Mouse (Mus musculus) urinary bladder, postnatal 36 days (tissue): ENCODE results near the gene Psma6.
A peak's percentile ranks its signal among the peaks of the same experiment; 100 is the strongest.

Source experiments
- DNase-seq, 2 experiments: peaks; one replicate each; pipeline ENCODE4 v3.0.0; 2022; ENCODE audit warnings: low spot score in 2 of 2, mixed read lengths in 1 of 2

Gene Psma6

DNA sequence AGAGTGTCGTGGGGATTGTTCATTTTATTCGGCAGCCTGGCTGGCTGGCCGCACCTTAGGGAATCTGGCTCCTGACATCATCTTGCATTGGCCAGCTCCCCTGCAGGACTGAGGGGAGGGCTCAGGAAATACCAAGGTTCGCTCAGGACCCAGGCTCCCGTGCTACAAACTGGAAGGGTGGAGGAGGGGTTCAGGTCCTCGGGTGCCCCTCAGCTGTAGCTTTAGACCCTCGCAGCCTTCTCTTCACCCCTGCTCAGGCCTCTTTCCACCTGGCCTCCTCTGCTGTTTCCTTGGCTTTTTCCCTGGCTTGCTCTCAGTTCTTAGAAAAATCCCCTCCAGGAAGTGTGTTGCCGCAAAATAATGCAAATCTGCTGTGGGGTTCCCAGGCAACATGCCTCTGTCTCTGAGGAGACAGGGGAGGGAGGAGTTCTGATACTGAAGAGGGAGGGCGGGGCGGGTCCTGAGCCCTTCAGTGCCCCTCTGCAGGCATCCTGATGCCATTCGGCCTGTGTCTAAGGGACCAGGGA, 54.7 kb downstream of the Psma6 start:
- DNase-seq = no peak

DNA sequence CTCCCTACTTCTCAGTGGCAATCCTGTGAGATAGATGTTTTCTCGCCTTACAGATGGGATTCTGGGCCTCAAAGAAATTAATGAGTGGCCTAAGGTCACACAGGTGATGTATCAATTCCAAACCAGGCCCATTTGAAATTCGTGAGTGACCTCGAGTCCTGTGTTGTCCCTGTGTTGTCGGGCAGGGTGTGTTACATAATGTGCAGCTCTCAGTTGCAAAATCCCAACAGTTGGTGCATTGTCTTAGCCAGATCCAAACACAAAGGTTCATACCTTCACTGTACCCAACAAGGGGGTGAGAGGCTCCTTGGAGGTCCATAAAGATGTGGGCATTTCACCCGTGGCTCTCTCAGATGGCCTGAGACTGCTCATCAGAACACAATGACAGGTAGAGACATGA, 56.4 kb downstream of the Psma6 start:
- DNase-seq = no peak

DNA sequence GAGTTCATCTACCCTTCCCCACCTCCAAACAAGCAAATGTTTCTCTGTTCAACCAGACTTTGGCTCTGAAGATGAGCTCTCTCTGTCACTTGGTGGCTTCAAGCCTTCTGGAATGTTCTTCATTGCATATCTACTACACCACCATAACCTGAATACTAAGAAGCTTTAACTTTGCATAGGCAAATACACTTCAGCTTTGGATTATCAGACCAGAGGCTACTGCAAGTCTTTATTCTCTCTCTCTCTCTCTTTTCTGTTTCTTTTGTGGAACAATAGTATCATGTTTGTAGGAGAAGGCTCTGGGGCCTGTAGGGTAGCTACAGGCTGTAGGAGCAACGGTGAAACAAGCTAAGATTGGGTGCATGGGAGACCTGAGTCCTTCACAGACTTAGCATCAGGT, 58.2 kb downstream of the Psma6 start:
- no peak for DNase-seq

DNA sequence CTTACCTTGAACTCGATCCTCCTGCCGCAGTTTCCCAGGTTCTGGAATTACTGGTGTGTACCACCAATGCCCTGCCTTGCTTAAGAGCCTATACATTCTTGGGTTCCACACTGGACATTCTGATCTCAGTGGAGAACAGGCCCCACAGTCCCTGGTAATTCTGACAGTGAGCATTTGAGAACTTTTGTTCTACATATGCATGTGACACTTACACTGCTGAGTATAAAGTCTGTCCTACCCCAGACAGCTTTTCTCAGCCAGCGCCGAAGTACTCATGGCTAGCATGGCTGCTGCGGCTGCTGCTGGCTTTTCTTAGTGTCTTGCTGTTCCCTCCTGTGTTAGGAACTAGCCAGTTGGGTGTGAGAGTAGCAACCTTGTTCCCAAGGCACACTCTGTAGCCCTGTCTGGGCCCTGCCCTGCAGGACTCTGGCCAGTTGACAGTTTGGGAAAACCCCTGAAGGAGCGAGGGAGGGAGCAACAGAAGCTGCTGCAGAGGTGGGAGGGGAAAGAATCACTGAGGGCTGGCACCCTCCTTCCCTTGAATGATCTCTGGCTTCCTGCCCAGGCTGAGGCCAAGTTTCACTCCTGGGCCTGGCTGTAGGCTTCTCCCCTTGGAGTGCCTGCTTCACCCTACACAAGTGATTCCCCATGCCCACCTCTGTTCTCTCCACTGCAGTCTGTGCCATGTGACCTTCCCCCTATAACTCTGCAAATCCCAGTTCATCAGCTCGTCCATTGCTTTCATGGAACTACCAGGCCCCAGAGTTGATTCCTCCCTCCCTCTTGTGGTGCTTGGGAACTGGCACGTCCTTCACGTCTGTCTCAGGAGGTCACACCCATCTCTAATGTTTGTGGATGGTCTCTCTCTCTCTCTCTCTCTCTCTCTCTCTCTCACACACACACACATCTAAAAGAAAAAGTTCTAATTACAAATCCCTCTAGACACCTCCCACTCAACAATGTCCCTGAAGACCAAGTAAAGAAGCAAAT, 59.1 kb downstream of the Psma6 start:
- DNase-seq = peak; percentile 54 to 82

DNA sequence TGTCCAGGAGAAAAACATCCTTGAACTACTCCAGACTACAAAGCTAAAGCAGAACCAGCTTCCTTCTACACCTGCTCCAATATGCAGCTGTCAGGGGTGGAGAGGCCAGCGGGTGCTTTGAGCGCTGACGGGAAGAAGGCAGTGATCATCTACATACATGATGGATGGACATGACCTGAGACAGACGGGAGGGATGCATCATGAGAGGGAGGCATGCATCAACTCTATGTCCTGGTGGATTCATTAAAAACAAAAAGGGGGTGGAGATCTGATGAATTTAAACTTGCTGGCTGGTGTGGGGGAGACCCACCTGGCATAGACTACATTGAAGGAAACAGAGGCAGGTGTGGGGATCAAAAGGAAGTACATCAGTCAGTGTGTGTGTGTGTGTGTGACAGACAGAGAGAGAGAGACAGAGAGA, 60.0 kb downstream of the Psma6 start:
- DNase-seq = no peak

DNA sequence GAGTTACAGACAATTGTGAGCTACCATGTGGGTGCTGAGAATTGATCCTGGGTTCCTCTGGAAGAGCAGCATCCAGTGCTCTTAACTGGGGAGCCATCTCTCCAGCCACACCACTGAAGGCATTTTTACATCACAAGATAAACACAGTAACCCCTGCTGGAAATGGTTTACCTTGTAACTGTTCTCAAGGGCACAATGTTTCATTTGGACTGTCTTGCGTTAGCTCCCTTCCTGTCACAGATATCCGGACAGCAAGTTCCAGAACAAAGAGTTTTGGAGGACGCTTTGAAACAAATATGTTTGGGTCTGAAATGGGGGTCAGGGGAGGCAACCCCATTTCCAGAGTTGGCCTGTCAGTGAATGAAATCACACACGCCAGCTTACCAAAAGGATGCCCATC, 61.6 kb downstream of the Psma6 start:
- no peak for DNase-seq

DNA sequence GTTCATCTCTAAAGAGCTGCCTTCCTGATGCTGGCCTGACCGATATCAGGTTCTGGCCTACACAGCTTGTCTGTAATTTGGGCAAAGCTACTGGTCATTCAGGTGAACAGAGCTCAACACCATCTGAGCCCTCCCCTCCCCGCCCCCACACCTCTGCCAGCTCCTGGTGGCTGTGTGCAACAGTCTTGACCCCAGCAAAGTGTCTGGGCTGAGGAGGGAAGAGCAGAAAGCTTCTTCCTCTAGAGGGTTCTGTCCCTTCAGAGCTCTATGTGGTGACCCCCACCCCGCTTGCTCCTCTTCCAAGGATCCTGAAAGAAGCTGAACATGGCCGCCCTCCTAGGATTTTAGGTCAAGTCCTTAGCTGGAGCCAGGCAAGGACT, 62.3 kb downstream of the Psma6 start:
- DNase-seq = no peak

DNA sequence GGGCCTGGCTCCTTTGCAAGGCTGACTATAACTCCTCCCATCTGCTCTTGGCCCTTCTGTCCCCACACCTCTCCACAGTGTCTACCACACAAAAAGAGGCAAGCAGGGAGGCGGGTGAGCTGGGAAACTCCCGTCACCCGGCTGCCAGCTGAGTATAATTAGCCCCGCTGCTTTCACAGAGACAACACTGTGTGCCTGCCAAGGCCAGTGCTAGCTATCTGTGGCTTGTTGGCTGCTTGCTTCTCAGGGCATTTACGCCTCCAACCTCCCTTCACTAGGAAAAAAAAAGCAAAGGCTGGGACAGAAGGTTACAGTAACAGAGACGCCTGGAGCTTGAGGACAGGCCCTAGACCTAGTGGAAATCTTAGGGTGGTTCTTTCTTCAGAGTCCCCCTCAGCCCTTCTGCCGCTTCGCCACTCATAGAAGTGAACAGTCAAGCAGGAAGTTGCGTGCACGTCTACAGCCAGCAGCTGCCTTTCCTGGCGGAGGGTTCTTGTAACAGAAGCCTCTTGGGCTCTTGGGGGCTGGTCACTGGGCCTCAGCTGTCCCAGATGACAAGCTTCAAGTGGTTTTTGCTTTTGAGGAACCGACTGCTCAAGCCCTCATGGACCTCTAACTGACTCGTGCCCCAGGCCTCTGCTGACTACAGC, 62.8 kb downstream of the Psma6 start:
- DNase-seq = peak in 1 of 2 experiments; percentile 71

DNA sequence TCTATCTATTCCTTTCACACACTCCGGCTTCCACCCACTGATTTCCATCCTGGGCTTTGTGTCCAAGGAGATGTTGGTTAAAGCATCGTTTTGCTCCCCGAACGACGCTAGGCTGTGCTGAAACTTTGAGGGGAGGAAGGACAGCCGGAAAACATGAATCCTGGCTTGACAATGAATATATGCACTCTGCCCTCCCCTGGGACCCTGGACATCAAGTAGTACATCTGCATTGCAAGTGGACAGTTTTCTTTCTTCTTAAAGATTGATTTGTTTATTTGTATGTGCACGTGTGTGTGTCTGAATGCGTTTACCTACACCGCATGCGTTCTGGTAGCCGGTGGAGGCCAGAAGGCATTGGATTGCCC, 63.4 kb downstream of the Psma6 start:
- DNase-seq = no peak

DNA sequence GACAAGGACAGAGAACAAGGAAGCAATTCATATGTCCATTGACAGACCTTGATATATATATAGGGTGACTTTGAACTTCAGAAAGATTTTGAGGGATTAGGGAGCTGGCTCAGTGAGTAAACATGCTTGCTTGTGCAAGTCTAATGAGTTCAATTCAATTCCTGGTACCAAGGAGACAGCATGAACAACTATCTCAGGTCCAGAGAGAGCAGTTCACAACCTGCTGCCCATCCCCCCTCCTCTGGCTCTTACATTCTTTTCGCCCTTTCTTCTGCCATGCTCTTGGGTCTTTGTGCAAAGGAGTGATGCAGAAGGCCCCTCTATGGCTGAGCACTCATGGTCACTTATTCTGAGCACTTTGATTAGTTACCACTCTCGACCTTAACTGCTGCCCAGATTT, 64.4 kb downstream of the Psma6 start:
- DNase-seq = no peak

DNA sequence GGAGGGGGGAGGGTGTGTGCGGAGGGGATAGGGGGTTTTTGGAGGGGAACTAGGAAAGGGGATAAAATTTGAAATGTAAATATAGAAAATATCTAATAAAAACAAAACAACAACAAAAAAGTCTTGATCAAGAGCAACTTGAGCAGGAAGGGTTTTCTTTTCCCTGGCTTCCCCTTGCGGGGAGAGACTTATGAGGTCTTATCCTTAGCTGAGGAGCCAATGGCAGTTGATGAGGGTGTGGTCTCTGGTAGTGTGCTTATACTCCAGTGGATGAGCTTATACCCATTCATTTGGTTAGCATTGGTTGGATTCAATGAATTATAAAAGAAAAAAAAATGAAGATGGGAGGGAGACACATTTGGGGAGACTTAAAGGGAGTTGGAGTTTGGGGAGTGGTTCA, 65.0 kb downstream of the Psma6 start:
- DNase-seq = no peak

DNA sequence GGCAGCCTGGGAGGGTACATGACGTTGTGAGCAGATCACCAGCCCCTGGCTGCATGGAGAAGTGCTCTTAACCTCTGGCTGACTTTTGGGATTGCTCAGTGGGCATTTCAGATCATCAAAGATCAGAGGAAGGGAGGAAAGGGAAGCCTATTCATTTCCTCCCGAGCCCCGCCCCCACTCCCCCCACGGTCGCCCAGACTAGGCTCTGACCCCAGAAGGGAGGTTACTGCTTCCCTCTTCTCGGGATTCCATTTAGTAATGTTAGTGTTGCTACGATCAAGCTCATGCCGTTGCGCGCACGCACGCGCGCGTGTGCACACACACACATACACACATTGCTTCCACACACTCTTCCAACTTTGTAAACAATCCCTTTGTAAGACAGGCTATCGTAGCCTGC, 66.4 kb downstream of the Psma6 start:
- no peak for DNase-seq

DNA sequence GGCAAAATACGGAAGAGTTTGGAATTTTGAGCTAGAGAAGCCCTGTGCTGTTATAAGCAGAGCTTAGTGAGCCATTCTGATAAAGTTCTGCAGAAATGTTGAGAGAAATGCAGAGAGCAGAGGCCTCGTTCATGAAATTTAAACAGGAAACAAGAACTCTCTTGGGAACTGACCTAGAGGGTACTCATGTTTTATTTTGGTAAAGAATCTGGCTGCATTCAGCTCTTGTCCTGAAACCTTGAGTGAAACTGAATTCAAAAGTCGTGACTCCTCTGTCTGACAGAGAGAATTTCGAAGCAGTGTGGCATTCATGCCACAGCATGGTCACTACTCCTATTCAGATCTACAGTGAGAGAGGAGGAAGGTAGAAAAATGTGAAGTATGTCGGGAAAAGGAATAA, 68.8 kb downstream of the Psma6 start:
- no peak for DNase-seq

DNA sequence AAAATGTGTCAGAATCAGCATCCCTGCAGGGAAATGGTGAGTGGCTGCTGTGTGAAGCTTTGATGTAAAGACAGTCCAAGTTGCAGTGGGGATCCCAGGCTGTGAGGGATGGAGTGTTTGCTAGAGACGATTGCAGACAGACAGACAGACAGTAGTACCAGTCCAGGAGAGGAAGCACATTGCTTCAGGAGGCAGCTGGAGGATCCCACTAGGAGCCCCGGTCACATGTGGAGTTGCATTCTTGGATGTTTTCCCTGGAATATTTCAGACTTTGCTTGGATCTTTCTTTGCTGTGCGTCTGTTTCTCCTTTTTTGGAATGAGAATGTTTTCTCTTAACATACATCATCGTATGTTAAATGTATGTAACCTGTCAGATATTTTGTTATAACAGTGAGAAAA, 69.9 kb downstream of the Psma6 start:
- DNase-seq = no peak

DNA sequence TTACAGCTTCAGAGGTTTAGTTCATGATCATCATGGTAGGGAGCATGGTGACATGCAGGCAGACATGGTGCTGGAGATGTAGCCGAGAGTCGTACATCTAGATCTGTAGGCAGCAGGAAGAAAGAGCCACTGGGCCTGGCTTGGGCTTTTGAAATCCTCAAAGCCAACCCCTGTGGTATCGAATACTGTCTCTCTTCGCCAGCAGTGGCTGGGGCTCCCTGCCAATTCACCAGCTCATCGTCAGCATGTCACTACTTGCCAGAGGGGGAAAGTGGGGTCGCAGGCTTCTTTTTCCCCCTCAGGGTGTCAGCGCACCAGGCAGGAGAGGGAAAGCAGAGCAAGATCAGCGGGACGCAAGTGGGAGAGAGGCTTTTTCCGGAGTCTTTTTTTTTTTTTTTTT, 71.2 kb downstream of the Psma6 start:
- no peak for DNase-seq

DNA sequence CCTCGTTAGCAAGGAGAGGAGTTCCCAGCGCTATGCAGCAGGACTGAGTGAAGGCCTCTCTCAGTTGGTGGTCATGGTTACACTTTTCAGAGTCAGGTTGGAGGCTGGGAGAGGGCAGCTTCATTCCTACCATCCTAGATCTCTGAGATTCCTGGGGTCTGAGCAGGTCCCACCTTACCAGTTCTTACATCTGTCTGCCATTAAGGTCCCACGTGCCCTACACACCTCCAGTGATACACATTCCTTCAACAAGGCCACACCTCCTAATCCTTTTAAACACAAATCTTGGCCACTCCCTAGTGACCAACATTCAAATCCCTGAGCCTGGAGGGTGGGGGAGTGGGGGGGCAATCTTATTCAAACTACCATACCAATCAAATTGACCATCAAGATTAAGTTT, 72.1 kb downstream of the Psma6 start:
- DNase-seq = no peak

DNA sequence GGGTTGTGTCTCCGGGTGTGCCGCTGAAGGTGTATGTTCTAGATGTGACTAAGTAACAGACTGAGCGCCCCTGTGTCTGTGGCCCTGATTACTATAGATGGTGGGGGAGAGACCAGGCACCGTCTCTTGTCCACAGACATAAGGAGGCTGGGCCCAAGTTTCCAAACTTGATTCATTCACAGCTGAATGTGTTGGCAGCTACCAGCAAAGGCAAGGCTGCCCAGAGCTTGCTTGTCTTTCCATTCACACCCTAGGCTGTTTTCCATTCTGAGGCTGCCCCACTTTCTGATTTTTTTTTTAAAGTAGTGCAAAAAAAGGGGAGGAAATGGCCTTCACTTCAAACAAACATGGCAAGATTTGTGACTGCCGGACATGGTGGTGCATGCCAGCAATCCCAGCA, 72.9 kb downstream of the Psma6 start:
- DNase-seq = no peak

DNA sequence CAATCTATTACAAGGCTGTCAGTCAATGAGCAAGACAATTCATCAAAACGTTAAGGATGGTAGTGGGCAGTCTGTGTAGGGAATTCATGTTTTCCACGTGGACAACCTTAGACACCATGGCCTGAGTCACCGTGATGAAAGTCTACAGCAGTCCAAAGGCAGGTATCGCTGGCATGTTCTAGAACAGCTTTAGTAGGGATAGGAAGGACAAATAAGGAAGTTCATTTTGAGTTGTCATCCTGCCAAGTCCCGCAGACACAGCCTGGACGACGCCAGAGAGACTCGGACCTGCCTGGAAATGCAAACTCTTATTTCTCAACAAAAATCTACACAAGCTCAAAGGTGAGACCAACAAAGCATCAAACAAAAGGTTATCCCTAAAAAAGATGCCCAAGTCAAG, 75.7 kb downstream of the Psma6 start:
- peak; percentile 36 to 44 for DNase-seq

DNA sequence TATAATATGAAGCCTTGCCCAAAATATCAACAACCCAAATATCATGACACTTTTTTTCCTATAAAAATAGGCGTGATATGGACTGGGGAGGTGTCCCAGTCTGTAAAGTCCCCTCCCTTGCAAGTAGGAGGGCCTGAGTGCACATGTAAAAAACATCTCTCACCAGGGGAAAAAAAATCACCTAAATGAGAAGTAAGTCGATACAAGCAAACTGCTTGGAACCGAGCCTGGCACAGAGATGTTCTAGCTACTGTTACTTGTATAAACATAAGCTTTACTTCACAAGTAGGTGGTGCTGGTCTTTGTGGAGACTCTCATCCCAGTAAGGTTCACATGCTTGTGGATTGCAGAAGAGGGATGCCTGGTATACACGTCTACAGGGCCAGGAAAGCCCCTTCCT, 76.9 kb downstream of the Psma6 start:
- no peak for DNase-seq

DNA sequence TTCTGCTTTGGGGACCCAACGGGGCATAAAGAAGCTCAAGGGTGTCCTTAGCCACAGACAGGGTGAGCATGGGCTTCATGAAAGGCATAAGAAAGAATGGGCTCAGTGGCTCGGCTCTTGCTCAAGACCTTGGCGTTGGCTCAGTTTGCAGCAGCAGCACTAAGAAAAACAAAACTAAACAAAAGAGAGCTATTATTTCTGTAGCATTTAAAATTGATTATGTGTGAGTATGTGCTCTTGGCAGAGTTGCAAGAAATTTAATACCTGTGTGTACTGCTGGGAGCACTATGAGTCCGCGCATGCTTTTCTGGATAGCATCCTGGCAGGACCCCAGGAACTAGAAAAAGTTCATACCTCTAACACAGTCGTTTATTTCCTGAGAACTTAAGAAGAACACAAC, 77.7 kb downstream of the Psma6 start:
- peak in 1 of 2 experiments; percentile 55 for DNase-seq

DNA sequence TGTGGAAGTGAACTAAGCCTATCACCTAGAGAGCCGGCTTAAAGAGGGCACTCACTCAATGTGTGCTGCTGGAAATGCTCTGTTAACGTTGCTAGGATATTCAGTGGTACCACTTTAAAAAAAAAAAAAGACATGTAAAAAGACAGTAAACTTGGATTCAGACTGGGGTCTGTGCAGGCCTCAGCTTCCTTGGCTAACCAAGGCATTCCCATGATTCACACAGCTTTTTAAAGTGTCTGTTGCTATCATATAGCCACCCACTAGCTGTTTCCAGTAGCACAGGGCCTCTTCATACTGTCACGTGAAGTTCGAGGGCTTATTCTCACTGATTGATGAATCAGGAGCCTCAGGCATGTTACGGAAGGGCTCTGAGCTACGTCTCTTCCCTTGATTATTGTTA, 78.4 kb downstream of the Psma6 start:
- no peak for DNase-seq

DNA sequence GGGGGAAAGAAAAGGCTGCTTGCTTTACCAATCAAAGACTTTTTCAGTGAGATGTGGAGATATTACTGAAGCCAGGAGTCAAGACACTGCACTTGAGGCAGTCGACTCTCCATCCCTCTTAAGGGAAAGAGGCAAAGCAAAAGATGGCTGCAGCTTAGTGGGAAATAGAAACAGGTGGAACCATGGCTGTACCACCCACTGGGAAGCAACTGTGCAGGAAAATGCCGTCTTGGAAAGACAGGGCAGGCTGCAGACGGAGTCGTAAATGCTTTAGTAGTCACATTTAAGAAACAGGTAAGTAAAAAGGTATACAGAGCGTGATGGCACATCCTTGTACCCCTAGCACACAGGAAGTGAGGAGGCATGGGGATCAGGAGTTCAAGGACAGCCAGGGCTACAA, 79.1 kb downstream of the Psma6 start:
- no peak for DNase-seq
